Mouse (Mus musculus) heart, postnatal 14 days (tissue): ENCODE data around the gene Dnah10. TPM values are rescaled to one million over a fixed set of nuclear protein-coding genes. Genes with fewer than 3 reads are reported as not detected.

ENCODE experiments used
- DNase-seq, 2 experiments: peaks; one replicate each; pipeline ENCODE4 v3.0.0; 2021 to 2022
- intact Hi-C: fragments of 180-260 bp; cut with DNase I; formaldehyde crosslinking; loops from one replicate; pipeline ENCODE4 v1.15.1; 2025
- total RNA-seq, 2 experiments: library from RNA; stranded (reverse); gene quantifications; 2 replicates each; pipeline ENCODE4 v1.2.3; 2021

Dnah10 gene
- total RNA-seq, 2 experiments from 2014 or later: 0.05 to 0.14 TPM

DNA sequence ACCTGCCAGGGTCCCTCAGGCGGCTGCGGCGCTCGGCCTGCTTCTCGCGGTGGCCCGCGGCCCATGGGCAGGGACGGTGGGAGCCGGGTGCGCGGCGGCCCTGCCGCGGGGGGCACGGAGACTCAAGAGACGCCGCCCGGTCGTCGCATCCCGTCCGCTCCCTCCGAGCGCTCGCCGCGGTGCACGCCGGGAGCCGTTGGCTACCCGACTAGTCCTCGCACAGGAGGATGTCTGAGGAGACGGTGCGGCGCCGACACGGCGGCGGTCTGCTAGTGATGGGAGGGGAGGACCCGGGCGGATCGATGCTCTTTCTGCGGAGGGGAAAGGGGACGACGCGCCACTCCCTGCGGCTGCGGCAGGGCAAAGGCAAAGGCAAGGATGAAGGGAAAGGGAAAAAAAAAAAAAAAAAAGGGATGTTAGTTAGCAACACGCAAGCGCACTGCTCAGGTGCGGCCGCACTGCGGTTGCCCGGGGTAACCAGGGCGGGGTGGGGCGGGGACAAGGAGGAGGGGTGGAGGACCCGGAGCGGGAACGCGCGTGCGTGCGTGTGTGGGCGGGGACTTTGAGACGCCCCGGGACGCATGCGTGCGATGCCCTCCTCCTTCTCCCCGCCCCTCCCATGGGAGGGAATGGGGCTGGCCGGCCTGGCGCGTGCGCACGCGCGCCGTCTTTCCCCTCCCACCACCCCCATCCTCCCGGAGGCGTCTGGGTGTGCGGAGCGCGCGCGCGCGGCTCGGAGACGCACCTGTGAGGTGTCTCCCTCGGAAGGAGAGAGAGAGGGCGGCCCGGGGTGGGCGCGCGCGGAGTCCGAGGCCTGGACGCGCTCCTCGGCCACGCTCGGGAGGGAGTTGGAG, 137.4 kb downstream of the Dnah10 start, which contains the start of the genes Ccdc92 and Zfp664:
Ccdc92 (minus strand) TSS at position 412 of the 854 bp plus-strand sequence.
Zfp664 (plus strand) TSS at position 679 of the 854 bp plus-strand sequence.
- intact Hi-C loops: loop anchor here (10.0 kb wide), 1 partner anchor 427 kb away; the partner anchor contains the start of gene Kmt5a
- peak; percentile 98 for DNase-seq

DNA sequence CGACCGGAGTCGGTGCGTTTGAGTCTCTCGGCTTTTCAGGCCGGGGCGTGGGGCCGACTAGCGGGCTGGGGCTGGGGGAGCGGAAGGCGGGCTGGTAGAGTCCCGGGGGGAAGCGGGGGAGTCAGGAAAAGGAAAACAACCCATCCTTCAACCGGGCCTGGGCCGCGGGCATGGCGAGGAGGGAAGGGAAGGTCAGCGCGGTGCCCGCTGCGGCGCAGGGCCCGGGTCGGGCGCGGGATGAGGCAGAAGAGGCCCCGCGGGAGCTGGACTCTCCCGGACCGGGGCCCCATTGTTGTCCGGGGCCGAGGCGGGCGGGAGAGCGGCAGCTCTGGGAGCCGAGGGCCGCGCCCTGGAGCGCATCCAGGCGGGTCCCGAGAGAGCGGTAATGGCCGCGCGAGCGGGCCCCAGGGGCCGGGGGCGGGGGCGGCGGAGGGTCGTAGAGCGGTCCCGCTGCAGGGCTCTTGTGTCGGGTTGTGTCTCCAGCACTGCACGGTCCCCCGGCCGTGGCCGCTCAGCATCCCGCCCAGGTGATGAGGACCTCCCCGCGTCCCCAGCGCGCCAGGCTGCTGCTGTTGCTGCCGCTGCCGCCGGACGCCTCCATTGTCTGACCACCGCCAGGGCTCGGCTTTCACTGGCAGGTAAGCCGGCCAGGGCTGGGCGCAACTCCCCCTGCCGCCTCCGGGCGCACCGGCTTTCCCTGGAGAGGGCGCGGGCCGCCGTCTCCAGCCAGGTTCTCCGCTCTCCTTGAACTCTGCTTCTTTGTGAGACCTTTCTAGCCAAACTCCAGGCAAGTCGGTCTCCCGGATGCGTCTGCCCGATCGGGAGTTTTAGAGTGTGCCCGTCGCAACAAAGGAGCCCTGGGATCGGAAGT, 138.2 kb downstream of the Dnah10 start:
- peak; percentile 57 to 59 for DNase-seq
- intact Hi-C loops: loop anchor here (10.0 kb wide), 1 partner anchor 428 kb away; the partner anchor contains the start of gene Kmt5a

DNA sequence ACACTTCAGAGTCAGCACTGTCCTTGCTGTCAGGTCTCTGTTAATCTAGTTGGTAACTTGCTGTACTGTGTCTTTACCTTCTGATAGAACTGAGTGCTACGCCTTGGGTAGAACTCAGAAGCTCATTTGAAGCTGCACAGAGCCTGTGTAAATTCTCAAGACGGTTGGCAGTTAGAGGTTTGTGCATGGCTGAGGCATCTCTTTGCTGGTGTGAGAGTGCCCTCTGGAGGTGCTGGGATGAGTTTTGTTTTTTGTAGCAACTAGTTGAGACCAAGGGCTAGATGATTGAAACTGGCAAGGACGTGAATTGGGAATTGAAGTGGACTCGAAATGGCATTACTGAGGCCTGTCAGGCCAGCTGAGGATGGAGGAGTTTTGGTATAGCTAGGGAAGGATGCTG, 144.1 kb downstream of the Dnah10 start:
- intact Hi-C loops: loop anchor here (5.0 to 10.0 kb wide), 3 partner anchors 92 to 434 kb away; partner anchors contain the start of gene Kmt5a
- DNase-seq: peak; percentile 60 to 73

DNA sequence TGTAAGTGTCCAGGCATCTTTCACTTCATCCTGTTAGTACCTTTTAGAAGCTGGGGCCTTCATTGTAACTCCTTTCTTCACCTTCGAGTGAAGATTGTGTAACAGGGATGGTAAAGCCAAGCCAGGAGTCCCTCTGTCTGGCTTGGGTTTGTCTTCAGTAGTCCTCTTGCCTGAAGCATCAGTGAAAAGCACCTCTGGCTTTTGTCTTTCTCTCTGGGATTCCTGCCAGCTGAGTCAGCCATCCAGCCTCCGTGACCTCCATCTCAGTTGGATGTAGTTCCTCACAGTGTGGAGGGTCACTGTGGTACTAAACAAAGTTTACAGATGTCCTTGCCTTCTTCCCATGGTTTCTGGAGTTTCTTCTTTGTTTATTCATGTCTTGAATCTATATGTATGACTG, 147.1 kb downstream of the Dnah10 start:
- peak; percentile 26 to 49 for DNase-seq
- intact Hi-C loops: no loop called here

DNA sequence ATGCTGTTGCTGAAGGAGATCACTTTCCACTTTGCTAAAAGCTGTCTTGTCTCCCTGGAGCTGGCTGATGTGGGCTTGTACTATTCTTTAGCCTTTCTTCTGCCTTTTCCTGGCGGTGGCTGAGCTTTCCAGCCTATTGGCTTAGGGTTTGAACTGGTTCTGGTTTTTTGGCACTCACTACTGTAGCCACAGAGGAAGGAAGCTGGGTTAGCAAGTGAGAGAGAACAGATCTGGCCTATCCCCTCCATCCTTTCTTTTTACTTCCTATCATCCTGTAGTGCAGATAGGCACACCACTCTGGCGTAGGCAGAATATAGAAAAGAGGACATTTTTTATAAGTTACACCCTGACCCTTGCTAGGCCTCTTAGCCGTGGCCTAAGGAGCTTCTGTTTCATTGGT, 148.2 kb downstream of the Dnah10 start:
- intact Hi-C loops: no loop called here
- no peak for DNase-seq

DNA sequence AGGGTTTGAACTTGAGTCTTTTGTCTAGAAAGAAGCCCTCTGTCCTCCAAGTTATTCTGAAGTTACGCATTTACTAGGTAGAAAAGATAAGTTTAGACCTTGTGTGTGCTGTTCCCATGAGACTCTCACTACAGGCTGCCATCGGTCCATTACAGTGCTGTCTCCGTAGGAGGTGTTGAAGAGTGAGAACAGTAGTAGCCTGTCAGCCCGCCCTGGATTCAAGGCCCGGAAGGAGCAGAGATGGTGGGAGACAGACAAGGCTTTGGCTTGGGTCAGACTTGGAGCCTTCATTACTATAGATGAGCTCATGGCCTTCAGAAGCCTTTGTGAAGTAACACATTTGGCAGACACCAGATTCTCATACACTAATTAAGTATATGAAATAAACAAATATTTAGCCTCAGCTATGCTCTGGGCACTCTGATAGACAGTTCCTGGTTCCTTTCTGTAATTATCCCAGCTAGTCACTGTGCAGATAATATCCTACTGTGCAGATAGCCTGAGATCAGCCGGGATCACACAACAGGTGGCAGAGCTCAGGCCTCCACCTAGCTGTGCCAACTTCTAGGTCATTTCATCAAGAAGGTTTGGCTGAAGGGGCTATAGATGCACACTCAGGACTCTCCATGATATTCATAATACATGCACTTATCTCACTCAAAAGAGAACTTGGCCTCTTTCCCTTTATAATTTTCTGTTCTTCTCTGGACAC, 149.2 kb downstream of the Dnah10 start:
- no peak for DNase-seq
- intact Hi-C loops: no loop called here

DNA sequence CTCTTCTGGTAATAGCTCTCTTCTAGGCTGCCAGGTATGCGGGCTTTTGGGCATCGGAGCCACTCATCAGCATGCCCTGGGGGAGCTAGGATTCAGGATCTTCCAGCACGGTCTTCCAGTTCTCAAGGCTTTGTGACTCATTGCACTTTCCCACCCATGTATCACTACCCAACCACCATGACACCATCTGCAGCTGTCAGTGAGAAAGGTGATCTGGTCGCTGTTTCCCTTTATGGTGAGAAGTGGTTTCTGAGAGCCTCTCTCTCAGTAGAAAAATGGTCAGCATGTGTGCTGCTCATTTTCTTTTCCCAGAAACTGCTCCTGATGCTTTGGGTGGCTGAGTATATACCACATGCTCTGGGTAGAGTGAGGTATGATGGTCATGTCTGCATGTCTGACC, 154.4 kb downstream of the Dnah10 start:
- intact Hi-C loops: no loop called here
- no peak for DNase-seq

DNA sequence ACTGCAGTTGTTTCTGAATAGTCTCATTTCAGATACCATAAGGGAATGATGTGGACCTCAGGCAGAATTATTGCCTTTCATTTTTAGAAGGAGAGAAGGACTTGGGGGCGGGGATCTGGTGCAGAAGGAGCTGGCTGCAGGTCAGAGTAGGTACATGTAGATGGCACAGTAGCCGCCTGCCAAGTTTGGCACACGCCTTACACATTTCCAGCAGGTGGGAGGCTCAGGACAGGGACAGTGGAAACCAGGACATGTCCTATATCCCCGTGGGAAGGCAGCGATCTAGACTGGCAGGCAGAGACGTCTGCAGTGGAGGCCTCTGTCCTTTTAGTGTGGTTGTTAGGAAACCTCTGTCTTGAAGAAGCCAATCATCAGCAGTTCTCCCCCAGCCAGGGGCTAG, 154.9 kb downstream of the Dnah10 start:
- DNase-seq: no peak
- intact Hi-C loops: no loop called here

DNA sequence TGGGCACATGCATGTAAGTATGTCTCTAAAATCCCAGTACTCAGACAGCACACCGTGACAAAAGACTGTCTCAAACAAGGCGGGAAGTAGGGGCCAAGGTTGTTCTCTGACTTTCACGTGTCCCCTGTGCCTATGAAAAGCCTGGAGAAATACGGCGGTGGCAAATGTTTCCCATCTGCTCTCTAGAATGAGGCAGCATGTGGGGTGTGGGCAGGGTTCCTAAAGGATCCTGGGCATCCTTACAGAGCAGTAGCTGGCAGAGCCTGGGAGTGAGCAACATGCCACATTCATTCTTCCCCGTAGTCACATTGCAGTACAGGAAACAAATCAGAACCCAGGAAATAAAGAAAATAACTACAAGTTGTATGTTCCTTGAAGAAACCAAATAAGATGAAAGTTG, 159.0 kb downstream of the Dnah10 start:
- intact Hi-C loops: no loop called here
- DNase-seq: no peak

Other genes with a start within 250 kb of the Dnah10 start
- gene Rilpl2, start 246.7 kb upstream of the Dnah10 start, total RNA-seq: 1 to 10 TPM; 8.8 to 9.5 TPM
- gene Snrnp35, start 242.0 kb upstream of the Dnah10 start, total RNA-seq: 10 to 100 TPM in 1 of 2 experiments, 1 to 10 TPM in 1; 9.6 to 13.1 TPM
- 100 to 1,000 TPM; 167 to 179 TPM for gene Rilpl1, start 193.7 kb upstream of the Dnah10 start, total RNA-seq
- 100 to 1,000 TPM; 170 to 175 TPM for gene Tmed2, start 184.4 kb upstream of the Dnah10 start, total RNA-seq
- gene Ddx55, start 172.2 kb upstream of the Dnah10 start, total RNA-seq: 1 to 10 TPM; 5.4 to 6.7 TPM
- gene Eif2b1, start 146.0 kb upstream of the Dnah10 start, total RNA-seq: 10 to 100 TPM; 33.7 to 37.2 TPM
- gene Gtf2h3, start 145.9 kb upstream of the Dnah10 start, total RNA-seq: 10 to 100 TPM; 20.2 to 22.1 TPM
- 10 to 100 TPM; 41.9 to 45.9 TPM for gene Atp6v0a2, start 96.5 kb upstream of the Dnah10 start, total RNA-seq
- gene Ccdc92, start 137.3 kb downstream of the Dnah10 start, total RNA-seq: 1 to 10 TPM; 1.1 TPM
- 10 to 100 TPM; 48.1 to 50.7 TPM for gene Zfp664, start 137.6 kb downstream of the Dnah10 start, total RNA-seq